ENCODE assay signal across 50 mouse cellular contexts in the genomic region with DNA sequence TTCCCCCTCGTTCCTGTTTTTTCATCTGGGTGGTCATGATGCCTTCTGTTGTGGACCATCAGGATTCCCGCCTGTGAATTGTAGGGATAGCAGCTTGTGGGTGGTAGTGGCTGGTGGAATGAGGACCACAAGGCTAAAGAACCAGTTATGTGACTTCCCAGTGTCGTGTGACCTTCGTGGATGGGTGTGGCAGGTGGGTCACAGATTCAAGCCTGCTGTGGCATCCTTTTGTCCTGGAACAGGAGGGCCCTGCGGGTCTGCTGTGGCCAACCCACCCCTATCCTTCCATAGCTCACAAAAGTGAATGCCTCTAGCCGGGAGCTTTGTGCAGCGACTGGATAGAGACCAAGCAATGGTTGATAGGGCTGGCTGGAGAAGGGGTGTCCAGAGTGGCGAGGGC. TPM values are rescaled to one million over a fixed set of nuclear protein-coding genes. Genes with fewer than 3 reads are reported as not detected.
"Had no signal": no experiment of that assay in that cellular context is flagged by ENCODE, and none has a peak within 500 bp of the region (broad histone marks: within the 10 kb centered on the region; RNA-seq: fewer than 3 reads in every experiment).

No protein-coding gene starts in this region.

- H3K9me3 ChIP-seq: heart, embryonic 10.5 days; heart, embryonic 12.5 days; heart, embryonic 13.5 days; heart, embryonic 15.5 days; hindbrain, embryonic 10.5 days; hindbrain, embryonic 13.5 days; hindbrain, embryonic 15.5 days; intestine, embryonic 15.5 days; kidney, embryonic 15.5 days had no signal

- H3K4me1 ChIP-seq: hindbrain, embryonic 15.5 days; intestine, embryonic 15.5 days had no signal

- H3K4me3 ChIP-seq: heart, embryonic 10.5 days; heart, embryonic 12.5 days; heart, embryonic 13.5 days; heart, embryonic 15.5 days; hindbrain, embryonic 10.5 days; hindbrain, embryonic 13.5 days; hindbrain, embryonic 15.5 days; intestine, embryonic 15.5 days; kidney, embryonic 15.5 days; left cerebral cortex, adult 2 months had no signal

- ATAC-seq: hindbrain, embryonic 16.5 days; inflammation-experienced regulatory T-cells, adult 6 months; intestine, embryonic 15.5 days; intestine, embryonic 16.5 days; intestine, postnatal 0 days had no signal

- DNase-seq: heart, postnatal 10 days; heart, postnatal 14 days; heart, postnatal 36 days; heart, postnatal 4 days; kidney, adult 11 months; kidney, adult 18-20 months; kidney, adult 2 months; kidney, adult 8-10 months; kidney, adult 9 months; kidney, postnatal 10 days; kidney, postnatal 14 days; kidney, postnatal 25 days; kidney, postnatal 36 days; kidney, postnatal 4 days; layer of hippocampus, adult 9-11 months; layer of hippocampus, postnatal 36 days had no signal

- H3K4me2 ChIP-seq: heart, embryonic 11.5 days; heart, embryonic 12.5 days; heart, embryonic 13.5 days; heart, embryonic 15.5 days; hindbrain, embryonic 13.5 days; hindbrain, embryonic 14.5 days; hindbrain, embryonic 15.5 days; intestine, embryonic 15.5 days; kidney, embryonic 15.5 days had no signal

- H3K9ac ChIP-seq: heart, embryonic 12.5 days; heart, embryonic 13.5 days; heart, embryonic 15.5 days; hindbrain, embryonic 13.5 days; hindbrain, embryonic 14.5 days; hindbrain, embryonic 15.5 days; intestine, embryonic 15.5 days; kidney, embryonic 15.5 days had no signal

- H3K27ac ChIP-seq: heart, embryonic 10.5 days; heart, embryonic 13.5 days; heart, embryonic 15.5 days; hindbrain, embryonic 13.5 days; hindbrain, embryonic 14.5 days; hindbrain, embryonic 15.5 days; intestine, embryonic 15.5 days; kidney, embryonic 15.5 days; kidney, postnatal 0 days; left cerebral cortex, adult 2 months had no signal

- H3K27me3 ChIP-seq: heart, embryonic 12.5 days; heart, embryonic 13.5 days; heart, embryonic 15.5 days; hindbrain, embryonic 13.5 days; hindbrain, embryonic 15.5 days; intestine, embryonic 15.5 days; kidney, embryonic 15.5 days had no signal

RNA-seq across cellular contexts. Expression of a gene that starts 38.5 kb away (rescaled TPM):
- total RNA-seq: heart, postnatal 10 days; heart, postnatal 25 days; heart, postnatal 36 days; heart, postnatal 4 days; layer of hippocampus, adult 8-10 months; layer of hippocampus, postnatal 25 days; layer of hippocampus, postnatal 36 days had no signal
- polyA plus RNA-seq: heart, embryonic 11.5 days; heart, embryonic 12.5 days; heart, embryonic 15.5 days; heart, postnatal 0 days had no signal

RNA-seq across cellular contexts. Expression of a gene that starts 41.9 kb away (rescaled TPM):
- total RNA-seq: hematopoietic stem cell, adult 5-6 weeks had no signal
- polyA plus RNA-seq: heart, embryonic 11.5 days; heart, embryonic 12.5 days; heart, embryonic 13.5 days; heart, embryonic 14.5 days; hindbrain, embryonic 11.5 days; hindbrain, embryonic 16.5 days; intestine, embryonic 16.5 days; kidney, adult 2 months; large intestine, adult 2 months had no signal

RNA-seq across cellular contexts. Expression of a gene that starts 42.7 kb away (rescaled TPM):
- total RNA-seq: heart, postnatal 10 days; heart, postnatal 14 days; heart, postnatal 25 days; heart, postnatal 36 days; heart, postnatal 4 days; hematopoietic stem cell, adult 5-6 weeks; layer of hippocampus, adult 18-20 months; layer of hippocampus, adult 8-10 months; layer of hippocampus, postnatal 14 days; layer of hippocampus, postnatal 25 days; layer of hippocampus, postnatal 36 days; left cerebral cortex, adult 18-20 months; left cerebral cortex, adult 2 months; left cerebral cortex, adult 8-10 months; left cerebral cortex, postnatal 10 days had no signal
- polyA plus RNA-seq: heart, embryonic 10.5 days; heart, embryonic 11.5 days; heart, embryonic 12.5 days; heart, embryonic 13.5 days; heart, embryonic 14.5 days; heart, embryonic 15.5 days; heart, embryonic 16.5 days; heart, postnatal 0 days; hindbrain, embryonic 10.5 days; hindbrain, embryonic 11.5 days; hindbrain, embryonic 13.5 days; hindbrain, embryonic 14.5 days; hindbrain, embryonic 15.5 days; hindbrain, embryonic 16.5 days; inflammation-experienced regulatory T-cells, adult 6 months; intestine, embryonic 14.5 days; intestine, embryonic 15.5 days; intestine, embryonic 16.5 days; intestine, postnatal 0 days; kidney, adult 2 months; kidney, embryonic 14.5 days; kidney, embryonic 15.5 days; kidney, embryonic 16.5 days; kidney, postnatal 0 days; large intestine, adult 2 months had no signal
